Mouse (Mus musculus) kidney, postnatal 0 days (tissue): ENCODE results near the gene Ghr. TPM values are rescaled to one million over a fixed set of nuclear protein-coding genes. Genes with fewer than 3 reads are reported as not detected.
A peak's percentile ranks its signal among the peaks of the same experiment; 100 is the strongest.

ENCODE experiments used
- ATAC-seq: fragments of 200-750 bp; cut with Nextera tagmentation; replicated peaks from 2 replicates; pipeline ENCODE4 v1.8.0; 2017; ENCODE audit warnings: low read depth, moderate number of reproducible peaks, moderate TSS enrichment, moderate library complexity; ENCODE audit not compliant: low FRiP score
- DNase-seq: peaks from one replicate; pipeline ENCODE4 v3.0.0-alpha.2; 2016; ENCODE audit warnings: low spot score
- H3K27ac ChIP-seq: fragments of 300-500 bp; sonication (generic); 2 replicates; pipeline ENCODE4 v1.5.1; 2014; ENCODE audit warnings: mild to moderate bottlenecking
- H3K27me3 ChIP-seq: fragments of 300-500 bp; sonication (generic); 2 replicates; pipeline ENCODE4 v1.6.1; 2014; ENCODE audit warnings: low read length, mixed read lengths; ENCODE audit not compliant: insufficient read depth
- H3K36me3 ChIP-seq: fragments of 300-500 bp; sonication (generic); 2 replicates; pipeline ENCODE4 v1.6.1; 2014; ENCODE audit warnings: low read length, mixed read lengths; ENCODE audit not compliant: insufficient read depth
- H3K4me1 ChIP-seq: fragments of 300-500 bp; sonication (generic); replicated peaks from 2 replicates; pipeline ENCODE4 v1.6.1; 2014; ENCODE audit warnings: antibody characterized with exemption, low read length, mixed read lengths; ENCODE audit not compliant: insufficient read depth
- H3K4me2 ChIP-seq: fragments of 300-500 bp; sonication (generic); 2 replicates; pipeline ENCODE4 v1.6.1; 2014; ENCODE audit warnings: mild to moderate bottlenecking, low read length, moderate library complexity, mixed read lengths
- H3K4me3 ChIP-seq: fragments of 300-500 bp; sonication (generic); replicated peaks from 2 replicates; pipeline ENCODE4 v1.5.1; 2014; ENCODE audit warnings: low read depth, low read length
- H3K9ac ChIP-seq: fragments of 300-500 bp; sonication (generic); 2 replicates; pipeline ENCODE4 v1.6.1; 2014; ENCODE audit warnings: low read depth, low read length
- H3K9me3 ChIP-seq: fragments of 300-500 bp; sonication (generic); replicated peaks from 2 replicates; pipeline ENCODE4 v1.6.1; 2016; ENCODE audit warnings: low read length, inconsistent platforms, mixed read lengths
- CTCF ChIP-seq: IDR thresholded peaks from 2 replicates; pipeline ENCODE4 v1.5.1; 2016; ENCODE audit warnings: antibody characterized with exemption, low read depth, mild to moderate bottlenecking, moderate library complexity
- WGBS: fragments of 180-500 bp; shearing (Covaris S2); extraction: QIAGEN DNeasy Blood & Tissue Kit; methylation state at CpG from one replicate; pipeline ENCODE4 v1.1.7; 2014; 5-methylcytosine and 5-hydroxymethylcytosine counted together
- polyA plus RNA-seq: library from polyadenylated mRNA; unstranded; fragments of >200 nt; fragmentation: Nextera tagmentation; extraction: Ambion mirVana; gene quantifications from 2 replicates; pipeline ENCODE4 v1.2.1, GENCODE M21; 2015

The Ghr gene
- polyA plus RNA-seq, 1 experiment from 2014 or later, result 82.6 TPM

- Histone ChIP-seq H3K9me3 (no peaks in the 10 kb centered on the region), H3K4me1 (no peaks in the 10 kb centered on the region), H3K4me3 (no peak overlapping the region), H3K27ac (no peak overlapping the region), H3K4me2 (no peak overlapping the region), H3K9ac (no peak overlapping the region), H3K27me3 (no peaks in the 10 kb centered on the region), H3K36me3 (no peaks in the 10 kb centered on the region)
- TF ChIP-seq CTCF, result no peak
- WGBS, result 69% methylated on average over 6 of the region's 6 CpGs
- ATAC-seq, result no peak
- no peak for DNase-seq
Observed at GRCm38 (mm10) chr15:3349306-3350064, 233.8 kb downstream of the Ghr start.

GRCm38 (mm10) chr15:3346682-3347081 lies 236.6 kb downstream of the Ghr start:
- no peak for TF ChIP-seq CTCF
- peak; percentile 44 for DNase-seq

GRCm38 (mm10) chr15:3344555-3344954 lies 238.7 kb downstream of the Ghr start:
- TF ChIP-seq CTCF, result no peak
- no peak overlapping the region for H3K4me3 ChIP-seq
- no peak overlapping the region for H3K27ac ChIP-seq
- no peak overlapping the region for H3K4me2 ChIP-seq
- no peaks in the 10 kb centered on the region for H3K9me3 ChIP-seq
- H3K4me1 ChIP-seq, result no peaks in the 10 kb centered on the region
- DNase-seq (no peak), ATAC-seq (no peak)
- 87% methylated on average over 4 of the region's 4 CpGs for WGBS
- H3K9ac ChIP-seq, result no peak overlapping the region
- no peaks in the 10 kb centered on the region for H3K36me3 ChIP-seq
- H3K27me3 ChIP-seq, result no peaks in the 10 kb centered on the region

More at GRCm38 (mm10) chr15:3346682-3347081, 236.6 kb downstream of the Ghr start:
- 19% methylated on average over 3 of the region's 3 CpGs for WGBS
- ATAC-seq, result no peak
- Histone ChIP-seq H3K4me1 (no peaks in the 10 kb centered on the region), H3K27me3 (no peaks in the 10 kb centered on the region), H3K9me3 (no peaks in the 10 kb centered on the region), H3K4me3 (no peak overlapping the region), H3K36me3 (no peaks in the 10 kb centered on the region), H3K4me2 (no peak overlapping the region), H3K27ac (no peak overlapping the region), H3K9ac (no peak overlapping the region)

- no peak overlapping the region for H3K4me3 ChIP-seq
- no peak for TF ChIP-seq CTCF
- 81% methylated on average over 4 of the region's 4 CpGs for WGBS
- no peaks in the 10 kb centered on the region for H3K27me3 ChIP-seq
- peaks cover 9% of the 10 kb centered on the region; the same call in 1 of the 2 replicates for H3K36me3 ChIP-seq
- no peaks in the 10 kb centered on the region; the same call in 1 of the 2 replicates for H3K9me3 ChIP-seq
- H3K4me2 ChIP-seq, result no peak overlapping the region
- H3K9ac ChIP-seq, result no peak overlapping the region
- no peak overlapping the region for H3K27ac ChIP-seq
- ATAC-seq (no peak), DNase-seq (no peak)
- no peaks in the 10 kb centered on the region for H3K4me1 ChIP-seq
Observed at GRCm38 (mm10) chr15:3341806-3342582, 241.3 kb downstream of the Ghr start.

- no peak for DNase-seq
- Histone ChIP-seq H3K27ac (no peak overlapping the region), H3K36me3 (peaks cover 12% of the 10 kb centered on the region; the same call in 1 of the 2 replicates), H3K4me3 (no peak overlapping the region), H3K27me3 (no peaks in the 10 kb centered on the region), H3K9me3 (no peaks in the 10 kb centered on the region; the same call in 1 of the 2 replicates), H3K4me1 (no peaks in the 10 kb centered on the region), H3K9ac (no peak overlapping the region), H3K4me2 (no peak overlapping the region)
- 69% methylated on average over 3 of the region's 3 CpGs for WGBS
- no peak for TF ChIP-seq CTCF
- no peak for ATAC-seq
Observed at GRCm38 (mm10) chr15:3339847-3340246, 243.4 kb downstream of the Ghr start.

- Histone ChIP-seq H3K4me3 (no peak overlapping the region), H3K27me3 (no peaks in the 10 kb centered on the region), H3K27ac (no peak overlapping the region), H3K9ac (no peak overlapping the region), H3K9me3 (no peaks in the 10 kb centered on the region; the same call in 1 of the 2 replicates), H3K4me2 (no peak overlapping the region), H3K36me3 (peaks cover 7% of the 10 kb centered on the region; the same call in 1 of the 2 replicates), H3K4me1 (no peaks in the 10 kb centered on the region)
- no peak for TF ChIP-seq CTCF
- ATAC-seq, result no peak
- no peak for DNase-seq
- 94% methylated on average over 4 of the region's 4 CpGs for WGBS
Observed at GRCm38 (mm10) chr15:3332517-3332916, 250.8 kb downstream of the Ghr start.
